13 mouse cellular contexts compared by ENCODE assay signal in genomic region chr6:39451033-39451432, GRCm38 (mm10). TPM values are rescaled to one million over a fixed set of nuclear protein-coding genes. Genes with fewer than 3 reads are reported as not detected.
DNase-seq lines count a peak whose midpoint lies in the region; ATAC-seq and TF ChIP-seq lines count a peak whose summit lies in the region.
"Had no signal": no experiment of that assay in that cellular context is flagged by ENCODE, and none has a peak within 500 bp of the region (broad histone marks: within the 10 kb centered on the region; RNA-seq: fewer than 3 reads in every experiment).

No protein-coding gene starts in this region.

- intact Hi-C loops in left cerebral cortex, adult 2 months (cut with DNase I), result loop anchor here (5.0 kb wide), 1 partner anchor 34 kb away; no protein-coding TSS in a partner anchor

- no peak overlapping the region for H3K27ac ChIP-seq in left cerebral cortex, adult 2 months
- H3K27ac ChIP-seq: heart, embryonic 15.5 days; liver, embryonic 15.5 days had no signal

- ATAC-seq in granulocyte monocyte progenitor cell, adult 5-6 weeks (replicated peaks; ENCODE audit: poor library complexity, severe bottlenecking), result peak; percentile 63

- TF ChIP-seq CTCF in left cerebral cortex, adult 2 months (IDR thresholded peaks at IDR 0.05), result peak; percentile 44

- H3K4me3 ChIP-seq in left cerebral cortex, adult 2 months, result no peak overlapping the region
- H3K4me3 ChIP-seq: heart, embryonic 15.5 days; liver, embryonic 15.5 days had no signal

- no peak for DNase-seq in left cerebral cortex, adult 2 months (ENCODE audit: extremely low spot score in 1 of 2, low spot score in 2 of 2)
- no peak for DNase-seq in left cerebral cortex, adult 8-10 months (ENCODE audit: low spot score in 2 of 2)
- DNase-seq in CD4-positive helper T cell, adult 2 months (ENCODE audit: low read depth, low spot score), result peak; percentile 32
- DNase-seq in ES-CJ7 (ENCODE audit: low read depth, low spot score), result peak; percentile 59
- no peak for DNase-seq in ovary, postnatal 10 days (ENCODE audit: low spot score)
- no peak for DNase-seq in layer of hippocampus, postnatal 14 days (ENCODE audit: low spot score in 2 of 2)
- no peak for DNase-seq in layer of hippocampus, postnatal 25 days (ENCODE audit: extremely low spot score in 1 of 2, low spot score in 1 of 2)
- DNase-seq: kidney, adult 11 months; layer of hippocampus, postnatal 36 days; right cerebral cortex, postnatal 25 days had no signal

RNA-seq across cellular contexts. Expression of gene Mkrn1, which starts 30.8 kb away (rescaled TPM):
- total RNA-seq in left cerebral cortex, adult 2 months (2021), result 100 to 1,000 TPM; 132 to 136 TPM
- 100 to 1,000 TPM; 124 to 132 (median 125) TPM for total RNA-seq in left cerebral cortex, adult 8-10 months (2022)
- 35.5 and 43.6 TPM in 2 replicates for total RNA-seq in granulocyte monocyte progenitor cell, adult 5-6 weeks (2014; fragmentation: Nextera tagmentation)
- total RNA-seq in granulocyte monocyte progenitor cell, adult 5-6 weeks (2017), result 27.1 and 32.9 TPM in 2 replicates
- 100 to 1,000 TPM; 145 to 156 TPM for total RNA-seq in layer of hippocampus, postnatal 14 days (2021)
- total RNA-seq in layer of hippocampus, postnatal 25 days (2021), result 100 to 1,000 TPM; 131 to 144 TPM

Comparison
In these comparisons a context has a peak if more than half of its experiments do, and no peak if none do; other contexts are left out.
1. DNase-seq: peak in CD4-positive helper T cell, adult 2 months (single experiment) and ES-CJ7 (single experiment); none in left cerebral cortex, adult 2 months (0 of 2), left cerebral cortex, adult 8-10 months (0 of 2), ovary, postnatal 10 days (single experiment), layer of hippocampus, postnatal 14 days (0 of 2) and layer of hippocampus, postnatal 25 days (0 of 2).